Mouse (Mus musculus) forebrain, postnatal 0 days (tissue): ENCODE results near the gene Prdm8. TPM values are rescaled to one million over a fixed set of nuclear protein-coding genes. Genes with fewer than 3 reads are reported as not detected.
A peak's percentile ranks its signal among the peaks of the same experiment; 100 is the strongest.

Source experiments
- ATAC-seq: fragments of 200-750 bp; cut with Nextera tagmentation; 2 replicates; pipeline ENCODE4 v1.8.0; 2017; ENCODE audit warnings: mild to moderate bottlenecking, moderate library complexity
- DNase-seq: peaks from one replicate; pipeline ENCODE4 v3.0.0-alpha.2; 2015
- H3K27ac ChIP-seq: fragments of 300-500 bp; sonication (generic); 2 replicates; pipeline ENCODE4 v1.5.1; 2014; ENCODE audit warnings: low read depth, mild to moderate bottlenecking, antibody characterized with exemption, low read length, moderate library complexity, mixed read lengths
- H3K27me3 ChIP-seq: fragments of 300-500 bp; sonication (generic); 2 replicates; pipeline ENCODE4 v1.6.1; 2014; ENCODE audit warnings: mild to moderate bottlenecking, low read length, mixed read lengths; ENCODE audit not compliant: insufficient read depth
- H3K36me3 ChIP-seq: fragments of 300-500 bp; sonication (generic); 2 replicates; pipeline ENCODE4 v1.6.1; 2014; ENCODE audit warnings: mild to moderate bottlenecking, moderate library complexity; ENCODE audit not compliant: insufficient read depth
- H3K4me1 ChIP-seq: fragments of 300-500 bp; sonication (generic); 2 replicates; pipeline ENCODE4 v1.6.1; 2014; ENCODE audit warnings: antibody characterized with exemption; ENCODE audit not compliant: insufficient read depth
- H3K4me2 ChIP-seq: fragments of 300-500 bp; sonication (generic); 2 replicates; pipeline ENCODE4 v1.6.1; 2014; ENCODE audit warnings: low read depth, mild to moderate bottlenecking, moderate library complexity
- H3K4me3 ChIP-seq: fragments of 300-500 bp; sonication (generic); 2 replicates; pipeline ENCODE4 v1.5.1; 2014; ENCODE audit warnings: low read depth, low read length, mixed read lengths
- H3K9ac ChIP-seq: fragments of 300-500 bp; sonication (generic); 2 replicates; pipeline ENCODE4 v1.6.1; 2014; ENCODE audit warnings: mild to moderate bottlenecking
- H3K9me3 ChIP-seq: fragments of 300-500 bp; sonication (generic); 2 replicates; pipeline ENCODE4 v1.6.1; 2016; ENCODE audit warnings: low read length
- CTCF ChIP-seq: sonication (generic); IDR thresholded peaks from 2 replicates; pipeline ENCODE4 v1.5.1; 2016; ENCODE audit warnings: antibody characterized with exemption, control low read depth, low read depth
- WGBS: fragments of 180-500 bp; shearing (Covaris S2); extraction: QIAGEN DNeasy Blood & Tissue Kit; methylation state at CpG from one replicate; pipeline ENCODE4 v1.1.7; 2014; 5-methylcytosine and 5-hydroxymethylcytosine counted together
- polyA plus RNA-seq: library from polyadenylated mRNA; unstranded; fragments of >200 nt; fragmentation: Nextera tagmentation; extraction: Ambion mirVana; gene quantifications from 2 replicates; pipeline ENCODE4 v1.2.1, GENCODE M21; 2015
- total RNA-seq: library from RNA; depleted of rRNA; stranded (reverse); fragments of >200 nt; gene quantifications from 2 replicates; pipeline ENCODE4 v1.2.3, GENCODE M21; 2014

The Prdm8 gene
- total and polyA plus RNA-seq, 2 experiments from 2014 or later = 2.4 to 25.6 TPM

DNA sequence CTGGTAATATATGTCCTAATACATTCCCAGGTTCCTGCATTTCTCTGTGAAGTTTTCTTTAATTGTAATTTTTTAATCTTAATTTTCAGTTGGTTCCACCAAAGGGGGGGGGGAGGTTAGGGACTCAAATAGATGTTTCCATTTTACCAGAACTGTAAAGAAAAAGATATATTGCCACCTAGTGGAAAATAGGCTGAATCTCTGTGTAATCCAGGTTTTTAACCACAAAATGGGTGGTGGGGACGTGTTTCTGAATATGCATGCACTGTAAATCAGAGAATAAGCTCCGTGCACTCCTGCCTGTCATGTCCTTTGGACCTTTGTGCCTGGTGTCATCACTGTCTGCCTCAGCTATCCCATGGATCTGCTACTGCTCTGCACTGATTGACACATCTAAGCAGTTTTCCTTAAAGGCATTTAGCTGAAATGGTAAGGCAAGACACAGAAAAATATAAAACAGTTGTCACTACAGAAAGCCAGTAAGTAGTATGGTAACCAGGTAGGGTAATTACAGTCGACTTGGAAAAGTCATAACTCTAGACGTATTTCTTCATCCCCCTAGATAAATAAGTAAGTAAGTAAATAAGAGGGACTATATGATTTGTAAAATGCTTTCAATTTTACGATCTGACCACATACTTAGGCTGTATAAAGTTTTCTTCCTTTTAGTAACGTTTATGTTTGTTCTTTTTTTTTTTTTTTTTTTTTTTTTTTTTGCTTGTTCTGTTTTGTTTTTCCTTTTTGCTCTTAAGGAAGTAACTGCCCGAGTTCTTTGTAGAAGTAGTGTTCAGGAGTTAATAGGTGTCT is 31.6 kb downstream of the Prdm8 start:
- no peaks in the 10 kb centered on the region for H3K9me3 ChIP-seq
- WGBS = 52% methylated on average over 7 of the region's 7 CpGs
- peak; percentile 63 for TF ChIP-seq CTCF
- no peak overlapping the region for H3K27ac ChIP-seq
- H3K4me1 ChIP-seq = no peaks in the 10 kb centered on the region
- no peaks in the 10 kb centered on the region for H3K36me3 ChIP-seq
- ATAC-seq (no peak), DNase-seq (peak; percentile 61)
- H3K9ac ChIP-seq = no peak overlapping the region
- H3K4me2 ChIP-seq = no peak overlapping the region
- no peaks in the 10 kb centered on the region for H3K27me3 ChIP-seq
- H3K4me3 ChIP-seq = no peak overlapping the region

DNA sequence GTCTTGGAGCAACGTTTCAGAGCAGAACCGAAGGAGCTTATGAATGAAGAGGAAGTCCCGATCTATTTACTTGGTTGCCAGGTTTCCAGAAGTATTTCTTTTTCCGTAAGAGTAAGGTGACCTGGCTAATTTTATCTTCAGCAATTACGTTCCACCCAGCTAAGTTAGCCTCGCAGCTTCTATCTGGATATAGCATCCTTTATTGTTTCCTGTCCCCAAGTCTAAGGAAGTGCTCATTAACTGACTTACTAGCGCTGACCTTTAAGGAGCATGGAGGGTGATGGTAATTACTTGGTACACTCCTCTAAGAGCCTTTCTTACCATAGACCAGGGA is 32.2 kb downstream of the Prdm8 start:
- DNase-seq = no peak

DNA sequence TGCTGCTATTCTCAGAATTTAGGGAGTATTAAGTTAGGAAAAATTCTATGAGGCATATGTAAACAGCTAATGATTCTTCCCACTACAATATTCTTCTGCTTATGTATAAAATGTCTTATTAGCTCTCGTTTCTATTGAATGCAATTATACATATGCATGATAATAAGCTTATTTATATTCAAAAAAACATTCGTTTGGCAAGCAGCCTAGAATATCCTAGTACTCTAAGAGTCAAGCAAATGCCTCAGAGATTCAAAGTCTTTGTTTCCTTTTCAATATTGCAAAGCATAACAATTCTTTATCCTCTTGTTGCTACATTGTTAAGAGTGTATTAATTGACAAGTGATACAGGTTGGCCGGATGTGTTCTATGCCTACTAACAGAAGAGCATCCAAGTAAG is 34.6 kb downstream of the Prdm8 start:
- H3K27me3 ChIP-seq = no peaks in the 10 kb centered on the region
- no peaks in the 10 kb centered on the region for H3K9me3 ChIP-seq
- H3K36me3 ChIP-seq = no peaks in the 10 kb centered on the region
- no peak overlapping the region for H3K4me3 ChIP-seq
- H3K4me1 ChIP-seq = no peaks in the 10 kb centered on the region
- TF ChIP-seq CTCF = no peak
- H3K4me2 ChIP-seq = no peak overlapping the region
- DNase-seq (no peak), ATAC-seq (peak; percentile 20; the same call in 1 of the 2 replicates)
- H3K9ac ChIP-seq = no peak overlapping the region
- WGBS = 28% methylated on average over 3 of the region's 3 CpGs
- H3K27ac ChIP-seq = no peak overlapping the region

More for the DNA sequence above, 32.2 kb downstream of the Prdm8 start:
- no peak for ATAC-seq
- TF ChIP-seq CTCF = no peak
- 38% methylated on average over 7 of the region's 7 CpGs for WGBS
- Histone ChIP-seq H3K9ac (no peak overlapping the region), H3K36me3 (no peaks in the 10 kb centered on the region), H3K4me1 (no peaks in the 10 kb centered on the region), H3K27ac (no peak overlapping the region), H3K4me3 (no peak overlapping the region), H3K4me2 (no peak overlapping the region), H3K27me3 (no peaks in the 10 kb centered on the region), H3K9me3 (no peaks in the 10 kb centered on the region)

DNA sequence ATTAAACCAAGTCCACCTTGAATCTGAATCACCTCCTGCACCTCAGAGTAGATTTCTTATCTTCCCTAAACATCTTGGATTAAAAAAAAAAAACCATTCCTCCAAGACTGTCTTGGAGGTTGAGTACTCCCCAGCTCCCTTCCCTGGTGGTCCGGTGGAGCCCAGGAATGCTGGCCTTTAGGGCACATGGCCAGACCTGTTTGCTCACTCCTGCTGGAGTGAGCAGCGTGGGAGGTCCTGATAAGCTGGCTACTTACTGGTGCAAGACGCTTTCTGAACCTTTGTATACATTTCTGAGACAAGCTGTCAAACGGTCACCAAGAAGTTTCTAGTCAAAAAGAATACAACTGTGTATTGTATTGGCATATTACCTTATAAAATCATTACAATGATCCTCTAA is 36.0 kb downstream of the Prdm8 start:
- Histone ChIP-seq H3K4me1 (no peaks in the 10 kb centered on the region), H3K4me2 (no peak overlapping the region), H3K27ac (no peak overlapping the region), H3K36me3 (no peaks in the 10 kb centered on the region), H3K4me3 (no peak overlapping the region), H3K9ac (no peak overlapping the region), H3K9me3 (no peaks in the 10 kb centered on the region), H3K27me3 (no peaks in the 10 kb centered on the region)
- no peak for TF ChIP-seq CTCF
- WGBS = 69% methylated on average over 4 of the region's 4 CpGs
- DNase-seq = no peak
- ATAC-seq = no peak

DNA sequence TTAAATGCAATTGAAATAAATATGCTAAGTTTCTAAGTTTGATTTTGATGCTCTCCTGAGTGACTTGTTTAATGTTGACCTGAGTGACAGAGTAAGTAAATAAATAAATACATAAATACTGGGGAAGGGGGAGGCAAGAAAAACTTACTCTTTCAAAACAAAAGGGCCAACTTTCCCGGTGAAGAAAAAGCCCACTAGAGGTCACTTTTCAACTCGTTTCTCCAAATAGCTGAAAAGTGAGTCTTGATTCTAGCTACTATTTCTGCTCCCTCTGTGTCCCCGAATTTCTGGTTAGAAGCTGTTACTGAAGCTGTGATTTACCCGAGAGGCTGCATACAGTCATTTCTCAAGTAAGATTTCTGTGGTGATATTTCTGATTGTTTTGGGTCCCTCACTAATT is 45.5 kb downstream of the Prdm8 start:
- no peaks in the 10 kb centered on the region for H3K27me3 ChIP-seq
- H3K36me3 ChIP-seq = no peaks in the 10 kb centered on the region
- ATAC-seq = no peak
- H3K27ac ChIP-seq = no peak overlapping the region
- no peak for TF ChIP-seq CTCF
- H3K4me3 ChIP-seq = no peak overlapping the region
- 48% methylated on average over 4 of the region's 4 CpGs for WGBS
- H3K4me2 ChIP-seq = no peak overlapping the region
- no peak for DNase-seq
- no peaks in the 10 kb centered on the region for H3K4me1 ChIP-seq
- no peaks in the 10 kb centered on the region for H3K9me3 ChIP-seq
- H3K9ac ChIP-seq = no peak overlapping the region

DNA sequence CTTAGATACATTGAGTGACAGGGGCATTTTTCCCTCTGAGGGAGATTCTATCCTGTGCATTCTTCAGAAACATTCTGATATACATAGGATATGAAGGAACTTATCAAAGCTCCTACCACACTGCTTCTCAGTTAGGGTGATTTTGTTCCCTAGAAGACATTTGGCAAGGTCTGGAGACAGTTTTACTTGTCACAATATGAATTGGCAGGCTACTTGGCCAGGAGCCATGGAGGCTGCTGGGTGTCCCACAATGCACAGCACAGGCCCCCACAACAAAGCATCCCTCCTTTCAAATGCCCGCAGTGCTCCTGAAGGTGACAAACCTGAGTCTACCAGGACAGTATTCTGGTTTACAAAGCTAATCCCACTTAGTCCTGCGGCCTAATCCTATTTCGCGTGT is 55.0 kb downstream of the Prdm8 start:
- DNase-seq (no peak), ATAC-seq (no peak)
- Histone ChIP-seq H3K4me3 (no peak overlapping the region), H3K4me1 (no peaks in the 10 kb centered on the region), H3K4me2 (no peak overlapping the region), H3K27ac (no peak overlapping the region), H3K27me3 (no peaks in the 10 kb centered on the region), H3K9ac (no peak overlapping the region), H3K9me3 (no peaks in the 10 kb centered on the region), H3K36me3 (no peaks in the 10 kb centered on the region)
- WGBS = 57% methylated on average over 4 of the region's 4 CpGs
- TF ChIP-seq CTCF = no peak

DNA sequence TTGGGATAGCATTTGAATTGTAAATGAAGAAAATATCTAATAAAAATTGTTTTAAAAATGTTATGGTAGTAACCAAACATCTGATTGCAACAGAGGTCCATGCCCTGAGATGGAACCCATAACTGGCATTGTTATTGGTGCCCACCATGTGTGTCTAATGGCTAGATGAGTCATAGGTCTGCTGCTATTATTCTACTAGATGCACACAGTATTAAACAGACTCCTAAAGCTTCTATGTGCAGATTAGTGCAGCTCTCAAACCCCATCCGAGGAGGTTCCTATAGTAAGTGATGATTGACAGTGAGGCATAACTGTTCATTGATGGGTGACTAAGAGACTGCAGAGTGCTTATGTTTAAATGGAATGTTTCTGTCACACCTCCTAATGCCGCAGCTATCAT is 59.7 kb downstream of the Prdm8 start:
- H3K4me2 ChIP-seq = no peak overlapping the region
- WGBS = 68% methylated on average over 2 of the region's 2 CpGs
- no peak for ATAC-seq
- no peaks in the 10 kb centered on the region for H3K36me3 ChIP-seq
- H3K4me1 ChIP-seq = no peaks in the 10 kb centered on the region
- no peak for TF ChIP-seq CTCF
- no peak overlapping the region for H3K4me3 ChIP-seq
- no peak for DNase-seq
- no peak overlapping the region for H3K27ac ChIP-seq
- H3K9ac ChIP-seq = no peak overlapping the region
- no peaks in the 10 kb centered on the region for H3K9me3 ChIP-seq
- no peaks in the 10 kb centered on the region for H3K27me3 ChIP-seq

DNA sequence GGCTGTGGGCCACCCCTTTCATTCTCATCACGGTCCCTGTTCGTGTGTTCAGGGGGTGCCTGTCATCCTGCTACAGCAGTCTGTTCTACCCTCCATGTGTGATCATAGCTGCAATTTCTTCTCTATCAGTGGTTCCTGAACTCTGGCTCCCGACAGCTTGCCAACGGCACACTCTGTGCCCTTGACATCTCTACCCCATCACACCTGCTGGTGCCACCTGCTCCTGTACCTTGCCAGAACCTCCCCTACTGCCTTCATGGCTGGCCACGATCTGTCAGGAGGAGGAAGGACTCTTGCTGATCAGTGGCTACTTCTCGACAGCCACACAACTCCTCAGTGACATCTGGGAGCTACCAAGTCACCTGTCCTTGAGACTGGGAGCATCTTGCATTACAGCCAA is 62.5 kb downstream of the Prdm8 start:
- Histone ChIP-seq H3K27ac (no peak overlapping the region), H3K4me3 (no peak overlapping the region), H3K9ac (no peak overlapping the region), H3K4me2 (no peak overlapping the region), H3K9me3 (no peaks in the 10 kb centered on the region), H3K36me3 (no peaks in the 10 kb centered on the region), H3K4me1 (no peaks in the 10 kb centered on the region), H3K27me3 (no peaks in the 10 kb centered on the region)
- 71% methylated on average over 6 of the region's 6 CpGs for WGBS
- no peak for ATAC-seq
- DNase-seq = no peak
- no peak for TF ChIP-seq CTCF
